Mouse (Mus musculus) lung, postnatal 0 days (tissue): ENCODE data around the gene Rimbp3.

ENCODE experiments used
- CTCF ChIP-seq: IDR thresholded peaks from 2 replicates; pipeline ENCODE4 v1.5.1; 2016; ENCODE audit warnings: antibody characterized with exemption, mild to moderate bottlenecking
- EP300 ChIP-seq: IDR thresholded peaks from 2 replicates; pipeline ENCODE4 v1.6.1; 2016; ENCODE audit warnings: antibody characterized with exemption, mild to moderate bottlenecking, control low read depth

GRCm38 (mm10) chr16:17252841-17253240 is 44.4 kb downstream of the Rimbp3 start:
- TF ChIP-seq CTCF (no peak), EP300 (no peak)
